Mouse (Mus musculus) heart, adult 11 months (tissue): ENCODE measurements at regions not wholly inside any gene's neighbourhood (a gene's known extent, or its start where the extent isn't known, plus 50 kb on each side); places are given as distances from the start of the nearest gene placed in this dataset.

Experiments used
- DNase-seq: peaks from one replicate; pipeline ENCODE4 v3.0.0; 2022

- DNase-seq: no peak
Measured at GRCm38 (mm10) chr7:71289702-71290101, 61.6 kb downstream of the Gm10295 start.

- DNase-seq: peak; percentile 80
Measured at GRCm38 (mm10) chr7:71289266-71289665, 62.0 kb downstream of the Gm10295 start.

- DNase-seq: peak; percentile 87
Measured at GRCm38 (mm10) chr7:71287441-71287840, 63.8 kb downstream of the Gm10295 start.

- no peak for DNase-seq
Measured at GRCm38 (mm10) chr7:71284246-71284645, 67.0 kb downstream of the Gm10295 start.

- no peak for DNase-seq
Measured at GRCm38 (mm10) chr7:71283419-71283818, 67.9 kb downstream of the Gm10295 start.

- DNase-seq: no peak
Measured at GRCm38 (mm10) chr7:71266101-71266500, 85.2 kb downstream of the Gm10295 start.

- DNase-seq: peak; percentile 92
Measured at GRCm38 (mm10) chr7:71264115-71264514, 87.2 kb downstream of the Gm10295 start.

GRCm38 (mm10) chr7:71249669-71250068 is 101.6 kb downstream of the Gm10295 start:
- peak; percentile 71 for DNase-seq

- DNase-seq: peak; percentile 92
Measured at GRCm38 (mm10) chr7:71249216-71249615, 102.1 kb downstream of the Gm10295 start.

GRCm38 (mm10) chr7:71247922-71248321 is 103.4 kb downstream of the Gm10295 start:
- DNase-seq: peak; percentile 93

- DNase-seq: no peak
Measured at GRCm38 (mm10) chr7:71242379-71242911, 108.8 kb downstream of the Gm10295 start.

GRCm38 (mm10) chr7:71239207-71239606 is 112.1 kb downstream of the Gm10295 start:
- no peak for DNase-seq

GRCm38 (mm10) chr7:71236334-71236733 is 115.0 kb downstream of the Gm10295 start:
- no peak for DNase-seq

- DNase-seq: no peak
Measured at GRCm38 (mm10) chr7:71234176-71234769, 117.0 kb downstream of the Gm10295 start.

GRCm38 (mm10) chr7:71232821-71233815 is 118.2 kb downstream of the Gm10295 start:
- peak; percentile 88 for DNase-seq

- DNase-seq: peak; percentile 98
Measured at GRCm38 (mm10) chr7:71230901-71231477, 120.3 kb downstream of the Gm10295 start.

GRCm38 (mm10) chr7:71229183-71229582 is 122.1 kb downstream of the Gm10295 start:
- no peak for DNase-seq

- DNase-seq: no peak
Measured at GRCm38 (mm10) chr7:71224320-71224865, 126.9 kb downstream of the Gm10295 start.

GRCm38 (mm10) chr7:71223513-71224319 is 127.6 kb downstream of the Gm10295 start:
- DNase-seq: peak; percentile 89

- no peak for DNase-seq
Measured at GRCm38 (mm10) chr7:71217344-71217743, 133.9 kb downstream of the Gm10295 start.

- DNase-seq: peak; percentile 97
Measured at GRCm38 (mm10) chr7:71216808-71217207, 134.5 kb downstream of the Gm10295 start.

GRCm38 (mm10) chr7:71214500-71215055 is 136.7 kb downstream of the Gm10295 start:
- DNase-seq: peak; percentile 87
